Mouse (Mus musculus) CH12.LX (cell line): ENCODE data around the gene Serpine3.

Source experiments
- CTCF ChIP-seq, 2 experiments: IDR thresholded peaks in 1 of 2; conservative IDR thresholded peaks in 1 of 2; 2 replicates each; pipeline ENCODE4 v1.5.1; 2011 to 2012; ENCODE audit warnings: low read depth in 2 of 2, low read length in 2 of 2, improper control_type of control experiment in 1 of 2, inconsistent platforms in 1 of 2, mild to moderate bottlenecking in 1 of 2, moderate library complexity in 1 of 2
- JUN ChIP-seq: IDR thresholded peaks from 2 replicates; pipeline ENCODE4 v1.6.1; 2011; ENCODE audit warnings: low read depth, mild to moderate bottlenecking, low read length, improper control_type of control experiment, moderate library complexity; ENCODE audit not compliant: insufficient read depth
- PAX5 ChIP-seq: IDR thresholded peaks from 2 replicates; pipeline ENCODE4 v1.6.1; 2012; ENCODE audit warnings: low read length, inconsistent platforms, mixed read lengths
- ZC3H11A ChIP-seq: IDR thresholded peaks from 2 replicates; pipeline ENCODE4 v1.6.1; 2012; ENCODE audit warnings: low read depth, mild to moderate bottlenecking, inconsistent platforms, low read length, improper control_type of control experiment

DNA sequence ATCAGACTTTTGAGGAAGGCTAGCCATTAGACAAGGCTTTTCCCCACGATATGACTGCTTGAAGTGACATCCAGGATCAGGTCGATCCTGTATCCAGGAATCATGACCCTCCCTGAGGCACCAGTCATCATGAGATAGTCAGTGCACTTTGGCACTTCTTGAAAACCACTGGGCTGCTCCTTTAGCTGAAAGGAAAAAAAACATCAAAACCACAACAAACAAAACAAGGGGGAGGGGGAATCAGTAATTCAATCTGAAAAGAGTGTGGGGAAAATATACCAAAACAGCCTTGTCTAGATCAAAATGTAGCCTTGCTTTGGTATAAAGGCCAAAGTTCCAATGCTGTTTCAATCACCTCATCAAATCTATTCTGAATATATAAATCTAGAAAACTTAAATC, 70.2 kb downstream of the Serpine3 start:
- no peak for TF ChIP-seq PAX5
- no peak for TF ChIP-seq ZC3H11A
- TF ChIP-seq CTCF (conservative IDR thresholded peaks at IDR 0.05 in 1 of 2, IDR thresholded peaks at IDR 0.05 in 1 of 2; ENCODE audit: low read depth in 2 of 2, low read length in 2 of 2): no peak
- TF ChIP-seq JUN: no peak
